In genomic region chr7:129902256-129902655, GRCm38 (mm10) we compare ENCODE assay signal across 30 mouse cellular contexts.
DNase-seq lines count a peak whose midpoint lies in the region; ATAC-seq and TF ChIP-seq lines count a peak whose summit lies in the region.
"Had no signal": no experiment of that assay in that cellular context is flagged by ENCODE, and none has a peak within 500 bp of the region (broad histone marks: within the 10 kb centered on the region; RNA-seq: fewer than 3 reads in every experiment).

No protein-coding gene starts in this region.

- no peak for TF ChIP-seq EP300 in stomach, postnatal 0 days (optimal IDR thresholded peaks at IDR 0.05)

- no peak overlapping the region for H3K9ac ChIP-seq in stomach, postnatal 0 days (ENCODE audit: low read length)
- H3K9ac ChIP-seq: embryonic facial prominence, embryonic 13.5 days; forebrain, embryonic 12.5 days; forebrain, embryonic 15.5 days; heart, embryonic 12.5 days; heart, embryonic 15.5 days; hindbrain, embryonic 14.5 days had no signal

- no peak for TF ChIP-seq CTCF in stomach, postnatal 0 days (IDR thresholded peaks at IDR 0.05; ENCODE audit: low read depth)

- WGBS in stomach, postnatal 0 days: 67% methylated on average over 4 of the region's 4 CpGs

- no peak overlapping the region for H3K27ac ChIP-seq in stomach, postnatal 0 days (replicated peaks)
- H3K27ac ChIP-seq: embryonic facial prominence, embryonic 10.5 days; embryonic facial prominence, embryonic 13.5 days; forebrain, embryonic 12.5 days; forebrain, embryonic 15.5 days; gastrocnemius, adult 2 months; heart, embryonic 15.5 days; hindbrain, embryonic 14.5 days; hindbrain, postnatal 0 days had no signal

- H3K4me3 ChIP-seq in stomach, postnatal 0 days (ENCODE audit: low read depth, low read length): no peak overlapping the region
- H3K4me3 ChIP-seq: embryonic facial prominence, embryonic 10.5 days; embryonic facial prominence, embryonic 13.5 days; erythroblast, embryonic 14.5 days; forebrain, embryonic 12.5 days; forebrain, embryonic 15.5 days; gastrocnemius, adult 2 months; heart, embryonic 12.5 days; heart, embryonic 15.5 days had no signal

- H3K4me1 ChIP-seq in stomach, postnatal 0 days (replicated peaks; ENCODE audit: control insufficient read depth, insufficient read depth): no peaks in the 10 kb centered on the region
- H3K4me1 ChIP-seq: embryonic facial prominence, embryonic 10.5 days; embryonic facial prominence, embryonic 13.5 days; forebrain, embryonic 12.5 days; heart, embryonic 12.5 days; heart, embryonic 15.5 days had no signal

- no peak for ATAC-seq in stomach, postnatal 0 days (ENCODE audit: low FRiP score, low TSS enrichment)
- ATAC-seq: forebrain, embryonic 15.5 days; hindbrain, postnatal 0 days; inflammation-experienced regulatory T-cells, adult 6 months; intestine, embryonic 16.5 days had no signal

- DNase-seq in adrenal gland, postnatal 10 days: peak; percentile 49
- no peak for DNase-seq in adrenal gland, adult 8-10 months
- peak; percentile 13 for DNase-seq in ovary, postnatal 36 days (ENCODE audit: low spot score)
- no peak for DNase-seq in ovary, postnatal 14 days (ENCODE audit: low spot score)
- DNase-seq in stomach, postnatal 0 days (ENCODE audit: low spot score): peak; percentile 5
- DNase-seq in layer of hippocampus, postnatal 36 days: no peak
- DNase-seq: B cell, adult 2 months; cerebellum, adult 11-12 months; cerebellum, adult 8-10 months; cerebellum, postnatal 10 days; cerebellum, postnatal 36 days; embryo, embryonic 11 days; gastrocnemius, adult 2 months; gastrocnemius, postnatal 14 days; heart, adult 11 months; heart, postnatal 10 days; heart, postnatal 36 days; kidney, adult 18-20 months had no signal

- H3K36me3 ChIP-seq in stomach, postnatal 0 days (ENCODE audit: control insufficient read depth, insufficient read depth, low read length): no peaks in the 10 kb centered on the region
- H3K36me3 ChIP-seq: embryonic facial prominence, embryonic 10.5 days; embryonic facial prominence, embryonic 13.5 days; forebrain, embryonic 12.5 days; forebrain, embryonic 15.5 days; G1E; heart, embryonic 12.5 days; heart, embryonic 15.5 days had no signal

- no peak overlapping the region for H3K4me2 ChIP-seq in stomach, postnatal 0 days (replicated peaks; ENCODE audit: low read depth)
- H3K4me2 ChIP-seq: embryonic facial prominence, embryonic 13.5 days; forebrain, embryonic 12.5 days; forebrain, embryonic 15.5 days; heart, embryonic 12.5 days; heart, embryonic 15.5 days; hindbrain, embryonic 14.5 days had no signal

- no peaks in the 10 kb centered on the region for H3K9me3 ChIP-seq in stomach, postnatal 0 days (ENCODE audit: control insufficient read depth, low read length)
- H3K9me3 ChIP-seq: embryonic facial prominence, embryonic 10.5 days; embryonic facial prominence, embryonic 13.5 days; forebrain, embryonic 12.5 days; forebrain, embryonic 15.5 days; heart, embryonic 12.5 days; heart, embryonic 15.5 days had no signal

- H3K27me3 ChIP-seq in stomach, postnatal 0 days (ENCODE audit: control insufficient read depth, insufficient read depth, low read length): no peaks in the 10 kb centered on the region
- H3K27me3 ChIP-seq: embryonic facial prominence, embryonic 13.5 days; forebrain, embryonic 12.5 days; forebrain, embryonic 15.5 days; heart, embryonic 12.5 days; heart, embryonic 15.5 days had no signal

Comparison
In these comparisons a context has a peak if more than half of its experiments do, and no peak if none do; other contexts are left out.
1. DNase-seq: peak in adrenal gland, postnatal 10 days (single experiment), ovary, postnatal 36 days (single experiment) and stomach, postnatal 0 days (single experiment); none in adrenal gland, adult 8-10 months (single experiment), ovary, postnatal 14 days (single experiment) and layer of hippocampus, postnatal 36 days (0 of 2).